Mouse (Mus musculus) E14TG2a.4 (cell line): Measurements from ENCODE around the gene Slc4a1.

Source experiments
- CTCF ChIP-seq: conservative IDR thresholded peaks from 2 replicates; pipeline ENCODE4 v1.5.1; 2014; ENCODE audit warnings: low read length
- NANOG ChIP-seq: IDR thresholded peaks from 2 replicates; pipeline ENCODE4 v1.6.1; 2014; ENCODE audit warnings: borderline replicate concordance, low read length, mixed read lengths
- POU5F1 ChIP-seq: IDR thresholded peaks from 2 replicates; pipeline ENCODE4 v1.6.1; 2014; ENCODE audit warnings: low read length, borderline replicate concordance

GRCm38 (mm10) chr11:102385075-102385474, 19.1 kb upstream of the Slc4a1 start:
- TF ChIP-seq CTCF (no peak), POU5F1 (no peak), NANOG (no peak)
